Mouse (Mus musculus) midbrain, embryonic 12.5 days (tissue): ENCODE measurements around the gene Epb41l1. TPM values are rescaled to one million over a fixed set of nuclear protein-coding genes. Genes with fewer than 3 reads are reported as not detected.

Source experiments
- ATAC-seq: fragments of 200-750 bp; cut with Nextera tagmentation; 2 replicates; pipeline ENCODE4 v1.8.0; 2017; ENCODE audit warnings: low read depth, moderate TSS enrichment, moderate library complexity; ENCODE audit not compliant: low FRiP score
- H3K27ac ChIP-seq: fragments of 300-500 bp; sonication (generic); replicated peaks from 2 replicates; pipeline ENCODE4 v1.5.1; 2016; ENCODE audit warnings: mild to moderate bottlenecking
- H3K27me3 ChIP-seq: fragments of 300-500 bp; sonication (generic); 2 replicates; pipeline ENCODE4 v1.6.1; 2016; ENCODE audit warnings: mild to moderate bottlenecking
- H3K36me3 ChIP-seq: fragments of 300-500 bp; sonication (generic); 2 replicates; pipeline ENCODE4 v1.6.1; 2016
- H3K4me1 ChIP-seq: fragments of 300-500 bp; sonication (generic); 2 replicates; pipeline ENCODE4 v1.6.1; 2016
- H3K4me2 ChIP-seq: fragments of 300-500 bp; sonication (generic); replicated peaks from 2 replicates; pipeline ENCODE4 v1.6.1; 2016; ENCODE audit warnings: mild to moderate bottlenecking, moderate library complexity
- H3K4me3 ChIP-seq: fragments of 300-500 bp; sonication (generic); 2 replicates; pipeline ENCODE4 v1.5.1; 2016; ENCODE audit warnings: mild to moderate bottlenecking
- H3K9ac ChIP-seq: fragments of 300-500 bp; sonication (generic); replicated peaks from 2 replicates; pipeline ENCODE4 v1.6.1; 2016; ENCODE audit warnings: mild to moderate bottlenecking, moderate library complexity
- H3K9me3 ChIP-seq: fragments of 300-500 bp; sonication (generic); 2 replicates; pipeline ENCODE4 v1.6.1; 2016; ENCODE audit warnings: mild to moderate bottlenecking
- WGBS: fragments of 180-500 bp; shearing (Covaris S2); methylation state at CpG from one replicate; pipeline ENCODE4 v1.1.7; 2016; 5-methylcytosine and 5-hydroxymethylcytosine counted together
- polyA plus RNA-seq: library from polyadenylated mRNA; unstranded; fragments of >200 nt; fragmentation: Nextera tagmentation; extraction: Ambion mirVana; gene quantifications from 2 replicates; pipeline ENCODE4 v1.2.1, GENCODE M21; 2016

The Epb41l1 gene
- polyA plus RNA-seq, 1 experiment from 2014 or later: 6.2 TPM

DNA sequence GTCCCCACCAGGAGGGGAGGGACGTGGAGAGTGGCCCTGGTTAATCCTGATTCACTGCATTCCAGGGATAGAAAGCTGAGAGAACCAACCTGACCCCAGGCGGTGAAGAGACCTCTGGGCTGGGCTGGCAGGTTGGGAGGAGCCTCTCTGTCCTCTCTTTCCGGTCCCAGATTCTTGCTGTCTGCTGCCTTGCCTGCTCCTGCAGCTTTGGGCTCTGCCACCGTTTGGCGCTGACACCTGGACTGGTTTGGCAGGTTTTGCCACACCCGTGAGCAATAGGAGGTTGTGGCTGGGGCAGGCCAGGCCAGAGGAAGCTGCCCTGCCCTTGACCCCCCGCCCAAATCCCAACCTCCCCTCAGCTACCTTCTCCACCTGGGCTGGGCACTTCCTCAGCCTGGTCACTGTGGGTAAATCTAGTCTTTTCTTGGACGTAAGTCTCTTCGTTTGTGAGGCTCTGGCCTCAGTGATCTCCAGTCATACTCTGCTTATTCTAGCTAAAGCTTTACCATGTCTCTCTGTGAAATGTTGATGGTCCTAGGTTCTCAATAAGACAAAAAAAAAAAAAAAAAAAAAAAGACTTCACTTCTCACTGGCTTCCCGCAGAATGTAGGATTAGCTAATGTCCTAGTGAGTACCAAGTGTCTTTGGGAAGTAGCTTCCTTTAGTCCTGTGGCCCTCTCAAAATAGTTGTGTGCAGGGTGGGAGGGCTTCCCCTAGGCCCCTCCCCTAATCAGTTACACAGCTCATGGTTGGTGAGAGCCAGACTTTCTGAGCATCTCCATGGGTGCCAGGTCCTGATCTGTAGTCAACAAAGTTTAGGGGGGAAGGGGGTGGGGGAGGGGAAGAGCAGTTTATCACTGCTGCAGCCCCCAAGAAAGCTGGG, 26.9 kb downstream of the Epb41l1 start:
- 11% methylated on average over 10 of the region's 10 CpGs for WGBS
- H3K4me2 ChIP-seq: no peak overlapping the region
- H3K36me3 ChIP-seq: peaks cover 4% of the 10 kb centered on the region; the same call in 1 of the 2 replicates
- no peak overlapping the region for H3K27ac ChIP-seq
- no peak for ATAC-seq
- H3K4me1 ChIP-seq: peaks cover 7% of the 10 kb centered on the region; the same call in 1 of the 2 replicates
- H3K9me3 ChIP-seq: no peaks in the 10 kb centered on the region
- no peaks in the 10 kb centered on the region for H3K27me3 ChIP-seq
- no peak overlapping the region for H3K4me3 ChIP-seq
- H3K9ac ChIP-seq: no peak overlapping the region

- H3K4me3 ChIP-seq: no peak overlapping the region
- ATAC-seq: no peak
These were observed 30.8 kb downstream of the Epb41l1 start for GRCm38 (mm10) chr2:156451225-156452148.

GRCm38 (mm10) chr2:156452149-156452536, 31.4 kb downstream of the Epb41l1 start:
- ATAC-seq: no peak
- WGBS: 48% methylated on average over 7 of the region's 7 CpGs
- H3K4me1 ChIP-seq: peaks cover 7% of the 10 kb centered on the region; the same call in 1 of the 2 replicates
- H3K4me2 ChIP-seq: no peak overlapping the region
- no peak overlapping the region for H3K4me3 ChIP-seq
- H3K27ac ChIP-seq: no peak overlapping the region
- no peaks in the 10 kb centered on the region for H3K36me3 ChIP-seq
- H3K27me3 ChIP-seq: no peaks in the 10 kb centered on the region
- H3K9ac ChIP-seq: no peak overlapping the region
- no peaks in the 10 kb centered on the region for H3K9me3 ChIP-seq

More at GRCm38 (mm10) chr2:156451225-156452148, 30.8 kb downstream of the Epb41l1 start:
- Histone ChIP-seq H3K36me3 (no peaks in the 10 kb centered on the region), H3K4me1 (peaks cover 7% of the 10 kb centered on the region; the same call in 1 of the 2 replicates), H3K9ac (no peak overlapping the region), H3K27me3 (no peaks in the 10 kb centered on the region), H3K9me3 (no peaks in the 10 kb centered on the region), H3K27ac (no peak overlapping the region), H3K4me2 (no peak overlapping the region)
- 84% methylated on average over 13 of the region's 13 CpGs for WGBS

- Histone ChIP-seq H3K4me1 (peaks cover 7% of the 10 kb centered on the region; the same call in 1 of the 2 replicates), H3K4me3 (no peak overlapping the region), H3K27ac (no peak overlapping the region), H3K27me3 (0 out of 2 replicates have a peak, but pooled peaks cover 5% of the 10 kb centered on the region), H3K9me3 (no peaks in the 10 kb centered on the region), H3K4me2 (no peak overlapping the region), H3K9ac (no peak overlapping the region), H3K36me3 (no peaks in the 10 kb centered on the region)
- no peak for ATAC-seq
- 91% methylated on average over 7 of the region's 7 CpGs for WGBS
These were observed 33.1 kb downstream of the Epb41l1 start for GRCm38 (mm10) chr2:156453822-156454221.

DNA sequence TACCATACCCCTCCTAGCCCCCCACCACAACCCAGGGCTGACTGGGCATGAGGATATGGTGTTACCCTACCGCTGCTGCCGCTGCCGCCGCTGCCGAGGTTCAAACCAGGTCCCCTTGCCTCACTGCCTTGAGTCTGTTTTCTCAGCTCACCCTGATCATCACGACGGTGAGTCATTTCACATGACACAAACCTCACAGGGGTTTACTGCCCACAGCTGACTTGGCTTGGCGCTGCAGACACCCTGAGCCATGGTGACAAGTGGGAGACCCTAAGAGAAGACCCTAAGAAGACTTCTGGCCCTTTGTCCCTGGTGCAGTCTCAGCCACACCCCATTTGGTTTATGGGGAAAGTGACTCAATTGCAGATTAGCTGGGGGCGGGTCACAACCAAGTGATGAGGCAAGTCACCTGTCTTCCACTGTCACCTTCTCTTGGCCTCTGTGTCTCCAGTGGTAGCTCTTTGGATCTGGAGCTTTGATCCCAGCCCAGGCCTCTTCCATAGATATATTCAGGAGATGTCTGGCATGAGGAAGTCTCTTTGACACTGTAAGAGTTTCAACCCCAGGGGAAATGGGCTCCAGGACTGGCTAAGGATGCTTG, 34.9 kb downstream of the Epb41l1 start:
- no peaks in the 10 kb centered on the region for H3K36me3 ChIP-seq
- no peak overlapping the region for H3K4me3 ChIP-seq
- H3K27me3 ChIP-seq: 0 out of 2 replicates have a peak, but pooled peaks cover 5% of the 10 kb centered on the region
- WGBS: 88% methylated on average over 9 of the region's 9 CpGs
- no peak overlapping the region for H3K4me2 ChIP-seq
- H3K4me1 ChIP-seq: peaks cover 17% of the 10 kb centered on the region
- no peak overlapping the region for H3K27ac ChIP-seq
- no peaks in the 10 kb centered on the region for H3K9me3 ChIP-seq
- no peak overlapping the region for H3K9ac ChIP-seq
- ATAC-seq: no peak

- H3K9me3 ChIP-seq: no peaks in the 10 kb centered on the region
- WGBS: 84% methylated on average over 14 of the region's 14 CpGs
These were observed 36.0 kb downstream of the Epb41l1 start for GRCm38 (mm10) chr2:156456386-156457342.

DNA sequence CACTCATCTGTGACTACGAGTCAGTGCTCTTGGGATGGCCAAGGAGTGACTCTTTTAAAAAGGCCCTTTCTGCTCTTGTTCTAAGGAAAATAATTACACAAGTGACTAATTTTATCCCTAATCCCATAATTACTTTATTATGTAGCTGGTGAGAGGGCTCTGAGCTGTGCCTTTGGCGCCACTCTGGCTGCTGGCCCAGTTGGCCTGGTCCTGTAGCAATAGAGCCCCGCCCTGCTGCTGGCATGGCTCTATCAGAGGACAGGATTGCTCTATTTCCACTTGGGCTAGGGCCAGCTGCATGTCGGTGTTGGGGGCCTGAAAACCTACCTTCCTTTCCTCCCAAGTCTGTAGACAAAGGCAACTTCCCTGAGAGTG, 36.6 kb downstream of the Epb41l1 start:
- H3K4me3 ChIP-seq: no peak overlapping the region
- ATAC-seq: no peak
- H3K27me3 ChIP-seq: 0 out of 2 replicates have a peak, but pooled peaks cover 5% of the 10 kb centered on the region
- 69% methylated on average over 4 of the region's 4 CpGs for WGBS
- no peaks in the 10 kb centered on the region for H3K36me3 ChIP-seq
- no peak overlapping the region for H3K27ac ChIP-seq
- H3K9me3 ChIP-seq: no peaks in the 10 kb centered on the region
- peaks cover 19% of the 10 kb centered on the region for H3K4me1 ChIP-seq
- no peak overlapping the region for H3K4me2 ChIP-seq
- no peak overlapping the region for H3K9ac ChIP-seq

More at GRCm38 (mm10) chr2:156456386-156457342, 36.0 kb downstream of the Epb41l1 start:
- H3K36me3 ChIP-seq: no peaks in the 10 kb centered on the region
- no peak overlapping the region for H3K4me3 ChIP-seq
- ATAC-seq: no peak
- H3K27me3 ChIP-seq: 0 out of 2 replicates have a peak, but pooled peaks cover 5% of the 10 kb centered on the region
- no peak overlapping the region for H3K9ac ChIP-seq
- H3K4me2 ChIP-seq: no peak overlapping the region
- peaks cover 19% of the 10 kb centered on the region for H3K4me1 ChIP-seq
- H3K27ac ChIP-seq: no peak overlapping the region

GRCm38 (mm10) chr2:156460470-156460869, 39.8 kb downstream of the Epb41l1 start:
- no peak overlapping the region for H3K4me3 ChIP-seq
- H3K4me2 ChIP-seq: no peak overlapping the region
- H3K9me3 ChIP-seq: no peaks in the 10 kb centered on the region
- H3K9ac ChIP-seq: no peak overlapping the region
- ATAC-seq: no peak
- 48% methylated on average over 14 of the region's 14 CpGs for WGBS
- H3K36me3 ChIP-seq: no peaks in the 10 kb centered on the region
- peaks cover 23% of the 10 kb centered on the region for H3K4me1 ChIP-seq
- H3K27me3 ChIP-seq: 0 out of 2 replicates have a peak, but pooled peaks cover 5% of the 10 kb centered on the region
- no peak overlapping the region for H3K27ac ChIP-seq

- ATAC-seq: no peak
- H3K4me3 ChIP-seq: no peak overlapping the region
- no peaks in the 10 kb centered on the region for H3K9me3 ChIP-seq
- 0 out of 2 replicates have a peak, but pooled peaks cover 4% of the 10 kb centered on the region for H3K27me3 ChIP-seq
- no peak overlapping the region for H3K9ac ChIP-seq
- H3K4me1 ChIP-seq: peaks cover 23% of the 10 kb centered on the region
- H3K27ac ChIP-seq: no peak overlapping the region
- H3K4me2 ChIP-seq: no peak overlapping the region
- 53% methylated on average over 14 of the region's 14 CpGs for WGBS
- no peaks in the 10 kb centered on the region for H3K36me3 ChIP-seq
These were observed 41.7 kb downstream of the Epb41l1 start for GRCm38 (mm10) chr2:156462154-156463029.

GRCm38 (mm10) chr2:156464416-156464815, 43.7 kb downstream of the Epb41l1 start:
- no peak overlapping the region for H3K27ac ChIP-seq
- no peaks in the 10 kb centered on the region for H3K9me3 ChIP-seq
- no peak overlapping the region for H3K4me2 ChIP-seq
- no peak overlapping the region for H3K9ac ChIP-seq
- H3K27me3 ChIP-seq: no peaks in the 10 kb centered on the region
- no peaks in the 10 kb centered on the region for H3K36me3 ChIP-seq
- WGBS: 85% methylated on average over 4 of the region's 4 CpGs
- ATAC-seq: no peak
- no peak overlapping the region for H3K4me3 ChIP-seq
- H3K4me1 ChIP-seq: peaks cover 23% of the 10 kb centered on the region
